Mouse (Mus musculus) fibroblast of lung, adult 2 months (primary cell): ENCODE data around the gene Senp3.

ENCODE experiments used
- DNase-seq: peaks from one replicate; pipeline ENCODE4 v3.0.0-alpha.2; 2011; ENCODE audit warnings: low read depth

Gene Senp3

GRCm38 (mm10) chr11:69682209-69682839 lies 440 bp upstream of the Senp3 start:
- DNase-seq, result no peak

GRCm38 (mm10) chr11:69680136-69680855 lies 1.6 kb downstream of the Senp3 start:
- no peak for DNase-seq

- no peak for DNase-seq
These were observed 2.7 kb downstream of the Senp3 start for GRCm38 (mm10) chr11:69679144-69679543.

GRCm38 (mm10) chr11:69672211-69672706 lies 9.6 kb downstream of the Senp3 start, which contains the start of gene Eif4a1:
TSS of gene Eif4a1 (minus strand) at chr11:69672423.
- peak; percentile 100 for DNase-seq

GRCm38 (mm10) chr11:69671726-69672124 lies 10.2 kb downstream of the Senp3 start:
- DNase-seq, result no peak

GRCm38 (mm10) chr11:69670786-69671725 lies 10.8 kb downstream of the Senp3 start:
- DNase-seq, result peak; percentile 83

GRCm38 (mm10) chr11:69666665-69667005 lies 15.2 kb downstream of the Senp3 start:
- no peak for DNase-seq

- peak; percentile 56 for DNase-seq
These were observed 15.8 kb downstream of the Senp3 start, which contains the start of gene Cd68 for GRCm38 (mm10) chr11:69665961-69666664. TSS of gene Cd68 (minus strand) at chr11:69666153.

- DNase-seq, result no peak
These were observed 16.4 kb downstream of the Senp3 start for GRCm38 (mm10) chr11:69665457-69665960.

- no peak for DNase-seq
These were observed 17.0 kb downstream of the Senp3 start for GRCm38 (mm10) chr11:69664841-69665240.

GRCm38 (mm10) chr11:69663795-69664194 lies 18.1 kb downstream of the Senp3 start:
- DNase-seq, result no peak

GRCm38 (mm10) chr11:69662967-69663671 lies 18.8 kb downstream of the Senp3 start:
- no peak for DNase-seq

GRCm38 (mm10) chr11:69662213-69662966 lies 19.5 kb downstream of the Senp3 start, which contains the start of gene Mpdu1:
TSS of gene Mpdu1 (minus strand) at chr11:69662642.
- peak; percentile 87 for DNase-seq

- no peak for DNase-seq
These were observed 20.5 kb downstream of the Senp3 start for GRCm38 (mm10) chr11:69661221-69661881.

GRCm38 (mm10) chr11:69657462-69657881 lies 24.4 kb downstream of the Senp3 start:
- no peak for DNase-seq

GRCm38 (mm10) chr11:69656617-69657461 lies 25.0 kb downstream of the Senp3 start:
- no peak for DNase-seq

GRCm38 (mm10) chr11:69656065-69656455 lies 25.8 kb downstream of the Senp3 start:
- no peak for DNase-seq
